Mouse (Mus musculus) kidney, adult 2 months (tissue): ENCODE measurements around the gene Strada. TPM values are rescaled to one million over a fixed set of nuclear protein-coding genes. Genes with fewer than 3 reads are reported as not detected.

ENCODE experiments used
- DNase-seq: peaks from one replicate; pipeline ENCODE4 v3.0.0; 2021
- H3K27ac ChIP-seq: fragments of 200-500 bp; 2 replicates; pipeline ENCODE4 v1.5.1; 2012; ENCODE audit warnings: low read depth, low read length, control low read depth, inconsistent platforms; ENCODE audit not compliant: insufficient read depth
- H3K27me3 ChIP-seq: fragments of 200-500 bp; replicated peaks from 2 replicates; pipeline ENCODE4 v1.6.1; 2012; ENCODE audit warnings: mild to moderate bottlenecking, moderate library complexity, low read length, inconsistent platforms; ENCODE audit not compliant: control insufficient read depth, insufficient read depth
- H3K36me3 ChIP-seq: fragments of 200-500 bp; 2 replicates; pipeline ENCODE4 v1.6.1; 2012; ENCODE audit warnings: mild to moderate bottlenecking, moderate library complexity, low read length, inconsistent platforms; ENCODE audit not compliant: control insufficient read depth, insufficient read depth
- H3K4me1 ChIP-seq: fragments of 200-500 bp; 2 replicates; pipeline ENCODE4 v1.6.1; 2011; ENCODE audit warnings: low read length; ENCODE audit not compliant: control insufficient read depth, insufficient read depth
- H3K4me3 ChIP-seq: fragments of 200-500 bp; 2 replicates; pipeline ENCODE4 v1.5.1; 2011; ENCODE audit warnings: mild to moderate bottlenecking, low read depth, low read length, control low read depth; ENCODE audit not compliant: insufficient read depth
- CTCF ChIP-seq: fragments of 200-500 bp; conservative IDR thresholded peaks from 2 replicates; pipeline ENCODE4 v1.5.1; 2011; ENCODE audit warnings: low read depth, mild to moderate bottlenecking, control low read depth, low read length, moderate library complexity, mixed read lengths; ENCODE audit not compliant: insufficient read depth, insufficient read length
- POLR2A ChIP-seq: fragments of 200-500 bp; IDR thresholded peaks from one replicate; pipeline ENCODE4 v1.6.1; 2011; ENCODE audit warnings: low read depth, low read length, control low read depth
- WGBS: fragments of 180-500 bp; shearing (Covaris S2); methylation state at CpG from one replicate; pipeline ENCODE4 v1.1.7; 2018; 5-methylcytosine and 5-hydroxymethylcytosine counted together
- polyA plus RNA-seq: library from polyadenylated mRNA; depleted of rRNA; stranded (reverse); fragments of >200 nt; gene quantifications from 2 replicates; pipeline ENCODE4 v1.2.3, GENCODE M21; 2012

Strada gene
- polyA plus RNA-seq, 1 experiment = 28.5 TPM

- Histone ChIP-seq H3K4me3 (no peak overlapping the region), H3K27ac (no peak overlapping the region), H3K36me3 (peaks cover 2% of the 10 kb centered on the region; the same call in 1 of the 2 replicates), H3K27me3 (no peaks in the 10 kb centered on the region), H3K4me1 (peaks cover 6% of the 10 kb centered on the region; the same call in 1 of the 2 replicates)
- no peak for TF ChIP-seq POLR2A
- no peak for TF ChIP-seq CTCF
- DNase-seq = no peak
- 53% methylated on average over 3 of the region's 3 CpGs for WGBS
These were observed 46.2 kb downstream of the Strada start for GRCm38 (mm10) chr11:106155761-106156160.

GRCm38 (mm10) chr11:106154770-106155169 lies 47.2 kb downstream of the Strada start:
- H3K4me1 ChIP-seq = peaks cover 6% of the 10 kb centered on the region; the same call in 1 of the 2 replicates
- WGBS = 59% methylated on average over 2 of the region's 2 CpGs
- no peak overlapping the region for H3K4me3 ChIP-seq
- TF ChIP-seq CTCF (no peak), POLR2A (no peak)
- H3K36me3 ChIP-seq = peaks cover 3% of the 10 kb centered on the region; the same call in 1 of the 2 replicates
- no peaks in the 10 kb centered on the region for H3K27me3 ChIP-seq
- peak; percentile 62 for DNase-seq
- no peak overlapping the region for H3K27ac ChIP-seq

DNA sequence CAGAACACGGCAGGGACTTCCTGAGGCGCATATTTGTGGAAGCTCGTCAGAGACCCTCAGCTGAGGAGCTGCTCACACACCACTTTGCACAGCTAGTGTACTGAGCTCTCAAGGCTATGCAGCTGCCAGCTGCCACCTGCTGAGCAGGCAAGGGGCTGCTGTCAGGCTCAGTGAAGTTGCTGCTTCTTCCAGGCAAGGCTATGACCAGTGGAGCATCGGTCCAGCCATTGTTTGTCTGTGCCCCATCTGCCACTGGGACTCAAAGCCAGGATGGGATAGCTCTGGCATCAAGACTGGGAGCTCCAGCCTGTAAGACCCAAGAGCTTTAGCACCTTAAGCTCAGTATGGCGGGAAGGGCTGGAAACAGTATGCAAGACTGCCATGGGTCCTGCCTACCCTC lies 47.9 kb downstream of the Strada start:
- peaks cover 6% of the 10 kb centered on the region; the same call in 1 of the 2 replicates for H3K4me1 ChIP-seq
- no peak overlapping the region for H3K27ac ChIP-seq
- DNase-seq = no peak
- TF ChIP-seq POLR2A (no peak), CTCF (no peak)
- no peaks in the 10 kb centered on the region for H3K27me3 ChIP-seq
- WGBS = 82% methylated on average over 5 of the region's 5 CpGs
- H3K36me3 ChIP-seq = peaks cover 3% of the 10 kb centered on the region; the same call in 1 of the 2 replicates
- no peak overlapping the region for H3K4me3 ChIP-seq

- H3K27ac ChIP-seq = no peak overlapping the region
- H3K27me3 ChIP-seq = no peaks in the 10 kb centered on the region
- H3K4me1 ChIP-seq = peaks cover 3% of the 10 kb centered on the region; the same call in 1 of the 2 replicates
- no peak for DNase-seq
- H3K4me3 ChIP-seq = no peak overlapping the region
- 82% methylated on average over 8 of the region's 8 CpGs for WGBS
- TF ChIP-seq POLR2A = no peak
- TF ChIP-seq CTCF = no peak
- H3K36me3 ChIP-seq = peaks cover 3% of the 10 kb centered on the region; the same call in 1 of the 2 replicates
These were observed 49.8 kb downstream of the Strada start for GRCm38 (mm10) chr11:106152132-106152531.

- TF ChIP-seq POLR2A (no peak), CTCF (no peak)
- 75% methylated on average over 3 of the region's 3 CpGs for WGBS
- H3K4me1 ChIP-seq = peaks cover 3% of the 10 kb centered on the region; the same call in 1 of the 2 replicates
- H3K27me3 ChIP-seq = no peaks in the 10 kb centered on the region
- no peak overlapping the region for H3K4me3 ChIP-seq
- no peak overlapping the region for H3K27ac ChIP-seq
- H3K36me3 ChIP-seq = peaks cover 3% of the 10 kb centered on the region; the same call in 1 of the 2 replicates
- no peak for DNase-seq
These were observed 50.7 kb downstream of the Strada start for GRCm38 (mm10) chr11:106151219-106151618.

- 39% methylated on average over 8 of the region's 8 CpGs for WGBS
- H3K27me3 ChIP-seq = no peaks in the 10 kb centered on the region
- no peak for TF ChIP-seq POLR2A
- TF ChIP-seq CTCF = 0 out of 2 replicates have a peak, but pooled peaks have one; percentile 12
- H3K4me1 ChIP-seq = no peaks in the 10 kb centered on the region
- H3K4me3 ChIP-seq = peak overlapping the region; percentile 19
- H3K27ac ChIP-seq = peak overlapping the region; percentile 74
- peaks cover 2% of the 10 kb centered on the region; the same call in 1 of the 2 replicates for H3K36me3 ChIP-seq
- DNase-seq = peak; percentile 95
These were observed 67.1 kb downstream of the Strada start for GRCm38 (mm10) chr11:106134580-106135528.

- TF ChIP-seq POLR2A (no peak), CTCF (no peak)
These were observed 69.5 kb downstream of the Strada start for GRCm38 (mm10) chr11:106132516-106132915.

More at GRCm38 (mm10) chr11:106132516-106132915, 69.5 kb downstream of the Strada start:
- WGBS = 65% methylated on average over 5 of the region's 5 CpGs
- H3K27me3 ChIP-seq = no peaks in the 10 kb centered on the region
- peaks cover 2% of the 10 kb centered on the region; the same call in 1 of the 2 replicates for H3K36me3 ChIP-seq
- no peak for DNase-seq
- H3K4me1 ChIP-seq = no peaks in the 10 kb centered on the region
- H3K4me3 ChIP-seq = no peak overlapping the region
- no peak overlapping the region for H3K27ac ChIP-seq
